Mouse (Mus musculus) intestine, embryonic 15.5 days (tissue): Measurements from ENCODE around the gene Mbtps2. TPM values are rescaled to one million over a fixed set of nuclear protein-coding genes. Genes with fewer than 3 reads are reported as not detected.

Experiments used
- ATAC-seq: fragments of 200-750 bp; cut with Nextera tagmentation; 2 replicates; pipeline ENCODE4 v1.8.0; 2017; ENCODE audit warnings: moderate TSS enrichment, moderate library complexity
- H3K27ac ChIP-seq: fragments of 300-500 bp; sonication (generic); 2 replicates; pipeline ENCODE4 v1.5.1; 2015; ENCODE audit warnings: mild to moderate bottlenecking, inconsistent platforms
- H3K27me3 ChIP-seq: fragments of 300-500 bp; sonication (generic); replicated peaks from 2 replicates; pipeline ENCODE4 v1.6.1; 2015; ENCODE audit warnings: inconsistent platforms
- H3K36me3 ChIP-seq: fragments of 300-500 bp; sonication (generic); 2 replicates; pipeline ENCODE4 v1.6.1; 2015; ENCODE audit warnings: inconsistent platforms
- H3K4me1 ChIP-seq: fragments of 300-500 bp; sonication (generic); replicated peaks from 2 replicates; pipeline ENCODE4 v1.6.1; 2015; ENCODE audit warnings: inconsistent platforms
- H3K4me2 ChIP-seq: fragments of 300-500 bp; sonication (generic); replicated peaks from 2 replicates; pipeline ENCODE4 v1.6.1; 2015; ENCODE audit warnings: mild to moderate bottlenecking, inconsistent platforms
- H3K4me3 ChIP-seq: fragments of 300-500 bp; sonication (generic); replicated peaks from 2 replicates; pipeline ENCODE4 v1.5.1; 2015; ENCODE audit warnings: inconsistent platforms
- H3K9ac ChIP-seq: fragments of 300-500 bp; sonication (generic); 2 replicates; pipeline ENCODE4 v1.6.1; 2015; ENCODE audit warnings: inconsistent platforms
- H3K9me3 ChIP-seq: fragments of 300-500 bp; sonication (generic); 2 replicates; pipeline ENCODE4 v1.6.1; 2016; ENCODE audit warnings: inconsistent platforms
- WGBS: fragments of 180-500 bp; shearing (Covaris S2); methylation state at CpG from one replicate; pipeline ENCODE4 v1.1.7; 2015; 5-methylcytosine and 5-hydroxymethylcytosine counted together
- polyA plus RNA-seq: library from polyadenylated mRNA; unstranded; fragments of >200 nt; fragmentation: Nextera tagmentation; extraction: Ambion mirVana; gene quantifications from 2 replicates; pipeline ENCODE4 v1.2.1, GENCODE M21; 2015

Mbtps2 gene
- 19.8 and 21.4 TPM in 2 replicates for polyA plus RNA-seq

DNA sequence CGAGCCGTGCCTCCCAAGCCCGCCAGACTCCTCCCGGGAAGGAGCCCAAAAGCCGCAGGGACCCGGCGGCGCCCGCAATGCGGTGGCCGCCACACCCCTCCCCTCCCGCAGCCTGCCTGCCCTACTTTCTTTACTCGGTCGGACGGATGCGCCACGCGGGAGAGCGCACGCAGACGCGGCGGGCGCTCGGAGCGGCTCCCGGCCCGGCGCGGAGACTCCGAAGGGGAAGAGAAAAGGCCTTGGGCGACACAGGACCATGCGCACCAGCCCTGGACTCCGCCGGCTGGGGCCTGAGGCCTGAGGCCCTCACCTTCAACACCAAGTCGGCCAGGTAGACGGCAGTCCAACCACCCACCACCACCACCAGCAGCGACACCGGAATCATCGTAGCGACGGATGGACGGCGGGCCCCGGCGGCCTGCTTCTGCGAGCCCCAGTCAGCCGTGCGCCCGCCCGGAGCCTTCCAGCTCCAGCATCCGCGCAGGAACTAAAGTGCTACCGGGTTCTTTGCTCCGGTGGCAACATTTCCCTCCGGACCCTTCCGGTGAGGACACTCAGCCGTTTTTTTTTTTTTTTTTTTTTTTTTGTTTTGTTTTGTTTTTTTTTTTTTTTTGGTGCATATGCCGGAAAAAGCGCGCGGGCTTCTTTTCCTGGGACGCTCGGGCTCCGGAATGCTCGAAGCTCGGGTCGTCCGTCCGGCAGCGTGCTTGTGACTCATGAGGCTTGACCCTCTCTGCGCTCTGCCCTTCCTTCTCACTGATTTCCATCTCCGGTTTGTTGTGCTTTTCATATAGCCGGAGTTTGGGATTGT, at the start of gene Mbtps2:
TSS of gene Mbtps2 (minus strand) at position 530 of the 811 bp plus-strand sequence.
- H3K27me3 ChIP-seq = no peaks in the 10 kb centered on the region
- no peaks in the 10 kb centered on the region for H3K36me3 ChIP-seq
- no peaks in the 10 kb centered on the region for H3K9me3 ChIP-seq
- peak within 1 kb of the TSS; percentile 91 for H3K27ac ChIP-seq
- H3K4me1 ChIP-seq = no peaks in the 10 kb centered on the region
- ATAC-seq = peak; percentile 90
- H3K9ac ChIP-seq = peak within 1 kb of the TSS; percentile 79
- peak within 1 kb of the TSS; percentile 48 for H3K4me2 ChIP-seq
- peak within 1 kb of the TSS; percentile 60 for H3K4me3 ChIP-seq
- 13% methylated on average over 60 of the region's 74 CpGs for WGBS

GRCm38 (mm10) chrX:157646399-157646798, 47.9 kb upstream of the Mbtps2 start:
- WGBS = 43% methylated on average over 1 of the region's 1 CpGs
- H3K9ac ChIP-seq = no peak overlapping the region
- H3K4me3 ChIP-seq = no peak overlapping the region
- ATAC-seq = no peak
- no peak overlapping the region for H3K27ac ChIP-seq
- H3K4me2 ChIP-seq = no peak overlapping the region
- H3K9me3 ChIP-seq = no peaks in the 10 kb centered on the region
- H3K4me1 ChIP-seq = no peaks in the 10 kb centered on the region
- no peaks in the 10 kb centered on the region for H3K36me3 ChIP-seq
- no peaks in the 10 kb centered on the region for H3K27me3 ChIP-seq

DNA sequence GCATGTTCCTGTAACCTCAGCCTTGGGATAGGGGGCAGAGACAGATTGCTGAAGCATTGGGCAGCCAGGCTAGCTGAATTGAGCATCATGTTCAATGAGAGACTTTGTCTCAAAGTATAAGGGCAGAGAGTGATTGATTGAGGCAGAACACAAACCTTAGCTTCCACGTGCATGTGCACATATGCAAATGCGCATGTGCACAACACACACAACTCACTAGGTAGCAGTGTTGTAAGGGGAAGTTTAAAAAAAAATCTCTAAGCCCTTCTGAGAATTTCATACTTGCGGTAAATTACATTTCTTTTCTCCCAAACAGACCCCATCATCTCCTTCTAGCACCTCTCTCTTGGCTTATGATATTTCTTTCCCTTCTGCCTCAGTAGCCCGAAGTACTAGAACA, 46.2 kb upstream of the Mbtps2 start:
- Histone ChIP-seq H3K27me3 (no peaks in the 10 kb centered on the region), H3K9ac (no peak overlapping the region), H3K27ac (no peak overlapping the region), H3K9me3 (no peaks in the 10 kb centered on the region), H3K36me3 (no peaks in the 10 kb centered on the region), H3K4me3 (no peak overlapping the region), H3K4me1 (no peaks in the 10 kb centered on the region), H3K4me2 (no peak overlapping the region)
- ATAC-seq = no peak
- 72% methylated on average over 4 of the region's 4 CpGs for WGBS

DNA sequence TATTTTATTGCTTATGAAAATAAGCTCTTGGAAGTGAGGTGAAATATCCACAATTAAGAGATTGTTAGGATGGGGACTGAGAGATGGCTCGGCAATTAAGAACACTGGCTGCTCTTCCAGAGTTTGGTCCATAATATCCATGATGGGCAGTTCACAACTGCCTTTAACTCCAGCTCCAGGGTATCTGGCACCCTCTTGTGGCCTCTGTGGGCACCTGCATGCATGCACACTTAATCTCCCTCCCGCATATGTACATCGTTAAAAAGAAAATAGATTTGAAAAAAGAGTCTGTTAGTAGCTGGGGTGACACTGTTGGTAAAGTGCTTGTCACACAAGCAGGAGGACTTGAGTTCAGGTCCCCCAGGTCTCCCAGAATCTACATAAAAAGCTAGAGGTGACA, 45.8 kb upstream of the Mbtps2 start:
- 28% methylated on average over 3 of the region's 3 CpGs for WGBS
- Histone ChIP-seq H3K9me3 (no peaks in the 10 kb centered on the region), H3K27me3 (no peaks in the 10 kb centered on the region), H3K27ac (no peak overlapping the region), H3K4me2 (no peak overlapping the region), H3K36me3 (no peaks in the 10 kb centered on the region), H3K4me1 (no peaks in the 10 kb centered on the region), H3K4me3 (no peak overlapping the region), H3K9ac (no peak overlapping the region)
- ATAC-seq = no peak

GRCm38 (mm10) chrX:157642856-157643255, 44.3 kb upstream of the Mbtps2 start:
- H3K36me3 ChIP-seq = no peaks in the 10 kb centered on the region
- H3K4me3 ChIP-seq = no peak overlapping the region
- no peak overlapping the region for H3K9ac ChIP-seq
- H3K4me2 ChIP-seq = no peak overlapping the region
- 80% methylated on average over 5 of the region's 5 CpGs for WGBS
- H3K9me3 ChIP-seq = no peaks in the 10 kb centered on the region
- no peak overlapping the region for H3K27ac ChIP-seq
- H3K4me1 ChIP-seq = no peaks in the 10 kb centered on the region
- H3K27me3 ChIP-seq = no peaks in the 10 kb centered on the region
- ATAC-seq = no peak

- Histone ChIP-seq H3K27ac (no peak overlapping the region), H3K9ac (no peak overlapping the region), H3K9me3 (no peaks in the 10 kb centered on the region), H3K4me1 (no peaks in the 10 kb centered on the region), H3K4me2 (no peak overlapping the region), H3K4me3 (no peak overlapping the region), H3K36me3 (no peaks in the 10 kb centered on the region), H3K27me3 (no peaks in the 10 kb centered on the region)
- WGBS = 64% methylated on average over 1 of the region's 1 CpGs
- ATAC-seq = no peak
Measured at GRCm38 (mm10) chrX:157637253-157637652, 38.7 kb upstream of the Mbtps2 start.

DNA sequence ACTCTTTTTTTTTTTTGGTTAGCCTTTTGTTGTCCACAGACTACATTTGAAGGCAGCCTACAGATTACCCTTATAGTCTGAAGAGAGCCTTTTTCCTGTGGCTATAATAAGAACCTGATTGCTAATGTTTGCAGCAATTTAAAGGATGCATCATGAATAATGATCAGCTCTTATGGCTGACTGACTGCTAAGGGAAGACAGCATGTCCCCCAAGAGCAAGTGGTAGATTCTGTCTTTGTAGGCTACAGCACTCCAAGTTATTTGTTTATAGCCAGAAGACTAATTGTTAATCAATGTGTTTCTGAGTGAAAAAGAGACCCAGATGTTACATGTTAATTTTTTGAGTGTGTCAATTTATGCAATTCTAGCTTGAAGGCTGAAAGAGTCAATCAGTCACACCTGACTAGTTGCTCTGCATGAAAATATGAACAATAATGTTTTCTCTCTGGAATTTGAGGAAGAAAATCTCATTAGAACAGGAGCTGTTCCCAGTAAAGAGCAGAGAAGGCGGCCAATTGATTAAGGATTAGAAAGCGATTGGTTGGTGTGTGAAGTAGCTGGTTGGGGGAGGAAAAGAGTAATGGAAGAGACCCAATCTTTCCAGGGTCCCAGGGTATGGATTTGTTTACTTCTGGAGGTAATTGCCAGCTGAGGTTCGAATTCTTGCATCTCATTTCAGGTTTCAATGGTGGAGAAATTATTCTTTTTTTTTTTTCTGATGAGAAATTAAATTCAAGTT, 35.3 kb upstream of the Mbtps2 start:
- H3K9ac ChIP-seq = no peak overlapping the region
- H3K36me3 ChIP-seq = no peaks in the 10 kb centered on the region
- ATAC-seq = no peak
- no peak overlapping the region for H3K4me3 ChIP-seq
- H3K27ac ChIP-seq = no peak overlapping the region
- no peaks in the 10 kb centered on the region for H3K27me3 ChIP-seq
- no peaks in the 10 kb centered on the region for H3K4me1 ChIP-seq
- H3K9me3 ChIP-seq = no peaks in the 10 kb centered on the region
- 71% methylated on average over 3 of the region's 3 CpGs for WGBS
- no peak overlapping the region for H3K4me2 ChIP-seq

DNA sequence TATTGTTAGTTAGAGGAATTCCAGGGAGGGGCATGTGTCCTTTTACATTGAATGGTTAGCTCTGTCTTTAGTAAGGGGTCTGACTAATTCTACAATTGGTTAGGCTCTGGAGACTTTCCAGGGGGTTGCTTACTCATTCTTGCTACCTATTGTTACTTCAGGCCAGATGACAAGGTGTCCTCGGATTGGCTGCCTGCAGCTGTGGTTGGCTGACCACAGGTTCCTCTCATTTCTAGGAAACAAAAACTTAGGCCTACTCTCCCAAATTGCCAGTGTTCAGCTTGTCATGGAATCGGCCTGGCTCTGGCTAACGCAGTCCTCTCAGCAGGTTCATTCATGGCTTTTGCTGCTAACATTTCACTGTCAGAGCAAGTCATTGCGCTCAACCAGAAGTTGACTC, 31.8 kb upstream of the Mbtps2 start:
- no peaks in the 10 kb centered on the region for H3K9me3 ChIP-seq
- no peak overlapping the region for H3K4me2 ChIP-seq
- no peak overlapping the region for H3K9ac ChIP-seq
- no peaks in the 10 kb centered on the region for H3K36me3 ChIP-seq
- H3K4me3 ChIP-seq = no peak overlapping the region
- H3K27ac ChIP-seq = no peak overlapping the region
- ATAC-seq = no peak
- 90% methylated on average over 4 of the region's 4 CpGs for WGBS
- H3K27me3 ChIP-seq = no peaks in the 10 kb centered on the region
- H3K4me1 ChIP-seq = no peaks in the 10 kb centered on the region

DNA sequence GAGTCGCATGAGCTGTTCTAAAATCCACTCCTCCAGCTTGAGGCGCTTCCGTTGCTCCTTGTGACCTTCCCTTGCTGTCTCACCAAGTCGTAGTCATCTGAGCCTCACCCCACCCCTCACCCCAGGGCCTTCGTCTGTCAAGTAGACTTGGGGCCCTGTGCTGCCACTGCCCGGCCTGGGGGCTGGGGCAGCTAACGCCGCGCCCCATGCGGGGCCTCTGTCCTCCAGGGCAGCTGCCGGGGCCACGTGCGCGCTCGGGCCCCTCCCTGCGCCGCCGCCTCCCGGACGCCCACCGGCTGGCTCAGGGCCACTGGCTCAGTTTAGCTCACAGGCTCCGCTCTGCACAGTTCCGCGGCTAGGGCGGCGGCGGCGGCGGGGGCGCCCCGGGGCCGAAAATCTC, 14.4 kb upstream of the Mbtps2 start:
- ATAC-seq = peak; percentile 87
- Histone ChIP-seq H3K9ac (no peak overlapping the region), H3K4me3 (no peak overlapping the region), H3K4me2 (peak overlapping the region; percentile 51), H3K36me3 (no peaks in the 10 kb centered on the region), H3K27ac (no peak overlapping the region), H3K4me1 (no peaks in the 10 kb centered on the region), H3K27me3 (no peaks in the 10 kb centered on the region), H3K9me3 (no peaks in the 10 kb centered on the region)
- 31% methylated on average over 32 of the region's 32 CpGs for WGBS

DNA sequence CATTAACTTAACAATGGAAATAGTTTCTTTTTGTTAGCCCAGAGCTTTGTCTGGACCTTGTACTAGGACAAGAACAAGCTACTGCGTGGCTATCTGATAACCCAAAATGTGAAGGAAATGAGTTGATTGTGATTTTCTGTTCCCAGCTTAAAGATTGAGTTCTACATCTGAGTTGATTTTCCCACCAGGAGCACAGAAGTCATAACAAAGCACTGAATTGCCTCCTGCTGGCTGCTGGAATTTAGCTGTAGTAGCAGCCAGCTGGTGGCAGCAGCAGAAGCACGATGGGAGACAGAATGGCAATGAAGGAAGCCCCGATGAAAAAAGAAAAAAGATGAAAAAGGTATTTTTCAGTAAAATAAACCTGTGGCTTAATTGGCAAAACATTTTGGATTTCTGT, 2.9 kb upstream of the Mbtps2 start:
- no peaks in the 10 kb centered on the region for H3K4me1 ChIP-seq
- no peak for ATAC-seq
- no peaks in the 10 kb centered on the region for H3K9me3 ChIP-seq
- H3K27me3 ChIP-seq = no peaks in the 10 kb centered on the region
- 13% methylated on average over 3 of the region's 3 CpGs for WGBS
- H3K36me3 ChIP-seq = no peaks in the 10 kb centered on the region
- no peak overlapping the region for H3K4me2 ChIP-seq
- H3K27ac ChIP-seq = no peak overlapping the region
- H3K4me3 ChIP-seq = no peak overlapping the region
- no peak overlapping the region for H3K9ac ChIP-seq

GRCm38 (mm10) chrX:157597585-157598185, 830 bp downstream of the Mbtps2 start:
- peak; percentile 53 for ATAC-seq
- Histone ChIP-seq H3K9ac (peak overlapping the region; percentile 79), H3K4me1 (no peaks in the 10 kb centered on the region), H3K27me3 (no peaks in the 10 kb centered on the region), H3K27ac (peak overlapping the region; percentile 91), H3K36me3 (no peaks in the 10 kb centered on the region), H3K9me3 (no peaks in the 10 kb centered on the region), H3K4me3 (peak overlapping the region; percentile 60), H3K4me2 (peak overlapping the region; percentile 48)
- WGBS = 14% methylated on average over 17 of the region's 17 CpGs

DNA sequence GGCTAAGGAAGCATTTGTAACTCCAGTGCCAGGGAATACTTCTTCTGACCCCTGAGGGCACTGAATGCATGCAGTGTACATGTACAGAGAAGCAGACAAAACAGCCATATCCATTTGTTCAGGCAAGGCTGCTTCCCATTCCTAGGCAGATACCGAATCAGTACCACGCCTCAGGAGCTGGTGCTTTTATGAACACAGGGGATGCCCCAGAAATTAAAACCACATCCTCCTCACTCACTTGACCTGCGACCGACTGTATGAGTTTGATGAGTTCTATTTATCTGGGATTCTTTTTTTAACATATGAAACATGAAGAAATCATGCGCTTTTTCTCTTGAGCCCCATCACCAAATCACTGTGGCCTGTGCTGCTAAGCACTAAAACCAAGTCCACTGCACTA, 1.7 kb downstream of the Mbtps2 start:
- Histone ChIP-seq H3K9ac (no peak overlapping the region), H3K27ac (no peak overlapping the region), H3K4me3 (peak overlapping the region; percentile 60; the same call in 1 of the 2 replicates), H3K9me3 (no peaks in the 10 kb centered on the region), H3K4me2 (peak overlapping the region; percentile 48), H3K4me1 (no peaks in the 10 kb centered on the region), H3K27me3 (no peaks in the 10 kb centered on the region), H3K36me3 (no peaks in the 10 kb centered on the region)
- 71% methylated on average over 5 of the region's 5 CpGs for WGBS
- ATAC-seq = no peak
